Mouse (Mus musculus): Measurements from ENCODE around the gene Cited2. TPM values are rescaled to one million over a fixed set of nuclear protein-coding genes. Genes with fewer than 3 reads are reported as not detected.

Cited2 gene
- polyA plus RNA-seq, 1 experiment from 2014 or later: 48.3 TPM

DNA sequence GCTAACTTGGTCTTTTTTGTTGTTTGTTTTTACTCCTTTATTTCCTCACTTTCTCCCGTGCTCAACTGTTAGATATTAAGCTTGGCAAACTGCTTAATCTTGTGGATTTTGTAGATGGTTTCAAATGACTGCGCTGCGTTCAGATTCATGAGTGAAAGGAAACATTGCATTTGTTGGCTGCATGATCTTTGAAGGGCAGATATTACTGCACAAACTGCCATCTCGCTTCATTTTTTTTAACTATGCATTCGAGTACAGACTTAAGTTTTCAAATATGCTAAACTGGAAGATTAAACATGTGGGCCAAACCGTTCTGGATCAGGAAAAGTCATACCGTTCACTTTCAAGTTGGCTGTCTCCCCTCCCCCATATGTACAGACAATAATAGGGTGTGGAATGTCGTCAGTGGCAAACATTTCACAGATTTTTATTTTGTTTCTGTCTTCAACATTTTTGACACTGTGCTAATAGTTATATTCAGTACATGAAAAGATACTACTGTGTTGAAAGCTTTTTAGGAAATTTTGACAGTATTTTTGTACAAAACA, 2.1 kb downstream of the Cited2 start:
- Histone ChIP-seq H3K27me3 (no peaks in the 10 kb centered on the region), H3K9me3 (replicated peaks) (no peaks in the 10 kb centered on the region), H3K9ac (no peak overlapping the region), H3K4me3 (replicated peaks) (peak overlapping the region; percentile 90), H3K36me3 (no peaks in the 10 kb centered on the region), H3K4me1 (peaks cover 17% of the 10 kb centered on the region), H3K27ac (replicated peaks) (no peak overlapping the region), H3K4me2 (replicated peaks) (peak overlapping the region; percentile 75)
- 9% methylated on average over 8 of the region's 8 CpGs for WGBS
- ATAC-seq (ENCODE audit: insufficient number of reproducible peaks, low FRiP score, low TSS enrichment, low read depth): no peak

DNA sequence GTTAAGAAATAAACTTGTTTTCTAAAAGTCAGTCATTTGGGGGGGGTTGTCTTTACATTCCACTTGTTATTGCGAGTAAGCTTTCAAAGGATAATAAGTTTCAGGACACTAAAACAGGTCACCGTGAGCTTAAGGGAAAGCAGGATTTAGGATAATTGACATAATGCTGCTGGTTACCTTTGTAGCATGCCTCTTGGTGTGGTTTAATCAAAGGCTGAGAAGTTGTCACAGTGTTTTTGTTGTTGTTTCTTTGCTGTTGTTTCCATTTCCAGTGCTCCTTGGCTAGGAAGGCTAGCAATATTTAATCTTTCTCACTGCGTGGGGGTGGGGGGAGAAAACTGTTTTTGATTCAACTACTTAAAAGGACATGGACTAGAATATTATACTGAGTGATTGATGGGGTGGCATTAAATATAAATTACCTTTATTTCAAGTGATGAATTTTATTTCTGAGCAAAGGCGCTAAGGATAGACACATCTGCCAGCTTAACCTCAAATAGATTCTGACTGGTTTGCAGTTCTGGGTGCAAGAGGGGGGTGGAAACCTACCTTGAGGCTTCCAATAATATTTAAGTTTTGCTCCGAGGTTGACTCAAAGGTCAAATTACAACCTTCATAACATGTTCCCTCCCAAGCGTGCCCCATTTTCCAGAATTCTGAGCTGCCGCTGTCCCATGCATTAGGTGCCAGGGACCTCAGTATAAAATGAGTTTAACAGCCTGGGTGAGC, 2.8 kb downstream of the Cited2 start:
- no peaks in the 10 kb centered on the region for H3K27me3 ChIP-seq
- H3K9ac ChIP-seq: no peak overlapping the region
- 44% methylated on average over 7 of the region's 7 CpGs for WGBS
- no peaks in the 10 kb centered on the region for H3K9me3 ChIP-seq (replicated peaks)
- H3K4me2 ChIP-seq (replicated peaks): peak overlapping the region; percentile 34
- peak overlapping the region; percentile 15 for H3K4me3 ChIP-seq (replicated peaks)
- ATAC-seq (ENCODE audit: insufficient number of reproducible peaks, low FRiP score, low TSS enrichment, low read depth): no peak
- no peak overlapping the region for H3K27ac ChIP-seq (replicated peaks)
- peaks cover 17% of the 10 kb centered on the region for H3K4me1 ChIP-seq
- no peaks in the 10 kb centered on the region for H3K36me3 ChIP-seq

DNA sequence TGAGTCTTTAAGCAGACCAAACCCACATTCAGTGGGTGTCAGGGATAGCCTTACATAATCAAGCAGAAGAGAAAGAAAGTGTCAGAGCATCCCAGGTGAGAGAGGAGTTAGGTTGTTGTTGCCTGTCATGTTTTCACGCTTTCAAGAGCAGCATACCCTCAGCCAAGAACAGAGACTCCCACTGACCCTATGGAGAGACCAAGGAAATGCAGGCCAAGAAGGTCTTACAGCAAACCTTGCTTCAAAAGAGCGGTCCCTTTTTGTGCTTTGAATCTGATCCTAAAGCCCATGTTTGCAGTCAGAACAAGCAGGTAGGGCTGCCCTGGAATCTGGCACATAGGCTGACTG, 3.3 kb downstream of the Cited2 start:
- WGBS: 60% methylated on average over 2 of the region's 2 CpGs
- H3K9ac ChIP-seq: no peak overlapping the region
- peak overlapping the region; percentile 15; the same call in 1 of the 2 replicates for H3K4me3 ChIP-seq (replicated peaks)

DNA sequence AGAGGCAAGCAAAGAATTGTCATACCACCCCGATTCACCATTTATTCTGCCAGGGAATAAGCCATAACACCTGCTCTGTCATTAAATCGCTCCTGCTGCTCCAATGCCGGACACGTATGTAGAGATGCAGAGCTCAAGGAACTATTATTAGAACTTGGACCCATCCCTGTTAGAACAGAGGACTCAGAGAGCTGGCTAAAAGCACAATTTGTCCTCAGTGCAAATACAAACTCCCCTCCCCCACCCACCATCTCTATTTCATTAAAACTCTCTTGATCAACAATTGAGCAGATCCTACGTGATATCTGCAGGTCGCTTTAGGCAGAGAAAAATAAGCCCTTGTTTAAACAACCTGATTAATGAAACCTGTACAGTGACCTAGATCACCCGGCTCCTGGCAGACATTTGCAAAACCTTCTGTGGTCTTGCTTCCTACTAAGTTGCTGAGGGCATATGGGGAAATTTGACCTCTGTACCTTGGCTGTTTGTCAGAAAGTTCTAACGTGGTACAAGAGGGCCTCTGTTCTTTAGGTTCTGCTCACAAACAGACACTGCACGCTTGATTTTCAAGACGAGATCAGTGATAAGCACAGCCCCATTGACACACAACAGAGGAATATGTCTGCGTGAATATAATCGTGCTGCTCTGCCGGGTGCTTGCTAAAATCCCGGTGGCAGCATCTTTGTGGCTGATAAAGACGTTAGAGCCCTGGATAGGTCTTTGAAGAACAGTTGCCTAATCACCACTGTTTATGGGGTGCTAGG, 4.3 kb downstream of the Cited2 start:
- H3K4me1 ChIP-seq: peaks cover 17% of the 10 kb centered on the region
- H3K27ac ChIP-seq (replicated peaks): 0 out of 2 replicates have a peak overlapping the region, but pooled peaks have one; percentile 8
- peak overlapping the region; percentile 34 for H3K4me2 ChIP-seq (replicated peaks)
- 11% methylated on average over 15 of the region's 15 CpGs for WGBS
- no peak overlapping the region for H3K4me3 ChIP-seq (replicated peaks)
- H3K27me3 ChIP-seq: no peaks in the 10 kb centered on the region
- ATAC-seq (ENCODE audit: insufficient number of reproducible peaks, low FRiP score, low TSS enrichment, low read depth): no peak
- H3K36me3 ChIP-seq: no peaks in the 10 kb centered on the region
- H3K9me3 ChIP-seq (replicated peaks): no peaks in the 10 kb centered on the region
- no peak overlapping the region for H3K9ac ChIP-seq

More for the DNA sequence above, 3.3 kb downstream of the Cited2 start:
- Histone ChIP-seq H3K9me3 (replicated peaks) (no peaks in the 10 kb centered on the region), H3K4me1 (peaks cover 17% of the 10 kb centered on the region), H3K4me2 (replicated peaks) (peak overlapping the region; percentile 34), H3K27ac (replicated peaks) (no peak overlapping the region), H3K27me3 (no peaks in the 10 kb centered on the region), H3K36me3 (no peaks in the 10 kb centered on the region)
- no peak for ATAC-seq (ENCODE audit: insufficient number of reproducible peaks, low FRiP score, low TSS enrichment, low read depth)

DNA sequence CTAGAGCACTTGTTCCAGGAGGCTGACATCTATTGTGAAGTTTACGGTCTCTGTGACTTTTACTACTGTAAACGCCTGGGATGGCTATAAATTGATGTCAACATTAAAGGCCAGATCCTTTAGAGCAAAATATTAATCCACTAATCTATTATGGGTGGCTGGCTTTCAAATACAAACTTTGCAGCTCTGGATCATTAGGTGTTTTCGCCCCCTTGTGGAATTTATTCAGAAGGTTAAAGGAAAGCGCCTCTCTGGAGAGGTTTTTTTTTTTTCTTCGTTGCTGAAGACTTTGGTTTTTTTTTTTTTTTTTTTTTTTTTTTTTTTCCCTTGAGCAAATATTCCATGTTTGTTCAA, 4.9 kb downstream of the Cited2 start:
- Histone ChIP-seq H3K9ac (no peak overlapping the region), H3K27me3 (no peaks in the 10 kb centered on the region), H3K4me3 (replicated peaks) (no peak overlapping the region), H3K4me1 (peaks cover 17% of the 10 kb centered on the region), H3K4me2 (replicated peaks) (peak overlapping the region; percentile 34), H3K9me3 (replicated peaks) (no peaks in the 10 kb centered on the region), H3K36me3 (no peaks in the 10 kb centered on the region), H3K27ac (replicated peaks) (0 out of 2 replicates have a peak overlapping the region, but pooled peaks have one; percentile 8)
- ATAC-seq (ENCODE audit: insufficient number of reproducible peaks, low FRiP score, low TSS enrichment, low read depth): no peak
- WGBS: 7% methylated on average over 5 of the region's 5 CpGs

DNA sequence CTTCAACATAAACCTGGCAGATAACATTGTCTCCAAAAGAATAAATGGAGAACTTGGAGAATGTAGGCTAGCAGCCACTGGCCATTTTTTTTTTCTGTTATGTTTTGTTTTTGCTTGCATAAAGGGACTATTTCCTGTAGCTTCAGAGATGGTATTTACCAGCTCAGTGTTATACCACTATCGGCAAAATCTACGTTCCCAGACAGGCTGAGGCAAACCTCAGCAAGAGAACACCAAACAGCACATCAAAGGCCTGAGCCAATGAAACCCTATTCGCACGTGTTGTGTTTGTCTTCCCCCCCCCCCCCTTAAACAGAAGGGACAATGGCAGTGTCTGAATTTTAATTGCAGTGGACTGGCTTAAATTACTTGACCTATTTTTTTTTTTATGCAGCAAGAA, 5.7 kb downstream of the Cited2 start:
- Histone ChIP-seq H3K27ac (replicated peaks) (no peak overlapping the region), H3K27me3 (no peaks in the 10 kb centered on the region), H3K4me1 (peaks cover 17% of the 10 kb centered on the region), H3K4me2 (replicated peaks) (no peak overlapping the region), H3K9me3 (replicated peaks) (no peaks in the 10 kb centered on the region), H3K4me3 (replicated peaks) (no peak overlapping the region), H3K9ac (no peak overlapping the region), H3K36me3 (no peaks in the 10 kb centered on the region)
- ATAC-seq (ENCODE audit: insufficient number of reproducible peaks, low FRiP score, low TSS enrichment, low read depth): no peak
- 25% methylated on average over 4 of the region's 4 CpGs for WGBS

DNA sequence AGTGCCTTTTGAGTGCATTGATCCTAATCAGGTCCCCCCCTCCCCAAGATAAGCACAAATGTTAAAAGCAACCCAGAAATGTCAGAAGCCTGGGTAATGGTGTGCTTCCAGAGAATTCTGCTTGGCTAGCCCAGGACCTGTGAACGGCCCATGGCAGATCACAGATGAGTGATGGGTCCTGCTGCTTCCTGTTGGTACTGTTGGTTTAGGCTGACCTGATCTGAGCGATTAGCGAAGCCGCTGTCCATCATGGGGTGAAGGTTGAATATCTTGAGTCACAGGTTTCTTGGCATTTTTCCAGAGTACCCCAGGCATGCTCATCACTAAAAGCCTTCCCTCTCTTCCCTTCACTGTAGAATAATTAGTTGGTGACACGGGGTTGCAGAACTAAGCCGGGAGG, 6.5 kb downstream of the Cited2 start:
- H3K9me3 ChIP-seq (replicated peaks): no peaks in the 10 kb centered on the region
- H3K4me2 ChIP-seq (replicated peaks): no peak overlapping the region
- 66% methylated on average over 6 of the region's 6 CpGs for WGBS
- H3K36me3 ChIP-seq: no peaks in the 10 kb centered on the region
- ATAC-seq (ENCODE audit: insufficient number of reproducible peaks, low FRiP score, low TSS enrichment, low read depth): no peak
- no peaks in the 10 kb centered on the region for H3K27me3 ChIP-seq
- H3K27ac ChIP-seq (replicated peaks): no peak overlapping the region
- no peak overlapping the region for H3K9ac ChIP-seq
- H3K4me3 ChIP-seq (replicated peaks): no peak overlapping the region
- H3K4me1 ChIP-seq: peaks cover 17% of the 10 kb centered on the region

DNA sequence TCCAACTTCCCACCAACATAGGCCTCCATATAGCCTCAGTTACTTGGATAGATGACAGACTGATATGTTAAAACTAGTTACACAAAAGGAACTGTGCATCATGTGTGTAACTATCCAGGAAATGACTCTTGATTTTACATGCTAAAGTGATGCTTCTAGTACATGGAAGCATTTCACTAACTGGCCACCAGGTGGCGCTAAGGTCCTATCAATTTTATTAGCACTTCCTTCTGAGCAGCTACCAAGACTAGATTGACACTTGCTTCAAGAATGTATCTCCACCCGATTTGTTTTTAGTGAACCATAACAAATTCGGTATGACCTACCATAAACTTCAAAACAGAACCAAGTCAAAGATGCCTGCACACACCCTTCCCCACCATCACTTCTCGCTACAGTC, 10.0 kb downstream of the Cited2 start:
- no peak overlapping the region for H3K27ac ChIP-seq (replicated peaks)
- no peaks in the 10 kb centered on the region for H3K36me3 ChIP-seq
- no peaks in the 10 kb centered on the region for H3K9me3 ChIP-seq (replicated peaks)
- H3K27me3 ChIP-seq: no peaks in the 10 kb centered on the region
- ATAC-seq (ENCODE audit: insufficient number of reproducible peaks, low FRiP score, low TSS enrichment, low read depth): no peak
- WGBS: 16% methylated on average over 4 of the region's 4 CpGs
- H3K9ac ChIP-seq: no peak overlapping the region
- no peak overlapping the region for H3K4me3 ChIP-seq (replicated peaks)
- no peak overlapping the region for H3K4me2 ChIP-seq (replicated peaks)
- H3K4me1 ChIP-seq: no peaks in the 10 kb centered on the region

DNA sequence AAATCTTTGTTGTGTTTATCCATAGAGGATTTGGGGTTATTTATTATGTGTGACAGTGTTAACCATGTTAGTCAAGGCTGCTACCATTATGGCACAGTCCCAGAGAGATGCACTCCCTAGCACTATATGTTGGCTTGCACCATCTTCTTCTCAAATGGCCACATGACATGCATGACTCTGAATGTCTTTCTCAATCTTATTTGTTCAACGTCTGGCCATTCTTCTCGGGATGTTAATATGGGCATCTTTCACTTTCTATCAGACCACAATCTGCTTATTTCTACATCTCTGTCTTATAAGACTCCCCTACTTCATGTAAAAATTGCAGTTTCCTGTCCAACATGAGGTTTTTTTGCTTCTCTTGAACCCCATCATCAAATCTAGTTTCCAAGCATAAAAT, 19.6 kb downstream of the Cited2 start:
- ATAC-seq (ENCODE audit: insufficient number of reproducible peaks, low FRiP score, low TSS enrichment, low read depth): no peak
- no peak overlapping the region for H3K4me2 ChIP-seq (replicated peaks)
- H3K4me3 ChIP-seq (replicated peaks): no peak overlapping the region
- H3K27me3 ChIP-seq: no peaks in the 10 kb centered on the region
- no peak overlapping the region for H3K27ac ChIP-seq (replicated peaks)
- no peak overlapping the region for H3K9ac ChIP-seq
- H3K4me1 ChIP-seq: no peaks in the 10 kb centered on the region
- WGBS: 88% methylated on average over 2 of the region's 2 CpGs
- no peaks in the 10 kb centered on the region for H3K36me3 ChIP-seq
- no peaks in the 10 kb centered on the region for H3K9me3 ChIP-seq (replicated peaks)

DNA sequence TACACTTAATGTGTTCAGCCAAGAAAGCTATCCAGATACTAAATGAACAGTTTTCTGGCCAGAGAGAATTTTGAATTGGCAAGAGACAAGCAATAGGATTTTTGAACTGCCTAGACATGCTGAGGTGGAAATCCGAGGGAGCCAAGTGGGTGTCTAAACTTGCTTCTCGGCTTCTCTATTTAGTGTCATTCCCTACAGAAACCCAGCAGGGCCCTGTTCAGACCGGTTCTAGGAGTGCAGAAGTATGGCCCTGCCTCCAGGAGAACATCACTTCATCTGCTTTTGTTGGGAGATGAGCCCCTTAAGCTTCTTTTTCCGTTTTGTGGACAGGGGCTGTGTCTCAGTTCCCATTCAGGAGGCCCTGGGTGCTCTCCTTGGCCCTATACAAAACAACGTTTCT, 29.5 kb downstream of the Cited2 start:
- Histone ChIP-seq H3K9me3 (replicated peaks) (0 out of 2 replicates have a peak, but pooled peaks cover 6% of the 10 kb centered on the region), H3K36me3 (no peaks in the 10 kb centered on the region), H3K27me3 (no peaks in the 10 kb centered on the region), H3K4me3 (replicated peaks) (no peak overlapping the region), H3K4me2 (replicated peaks) (no peak overlapping the region), H3K27ac (replicated peaks) (peak overlapping the region; percentile 52; the same call in 1 of the 2 replicates), H3K4me1 (no peaks in the 10 kb centered on the region), H3K9ac (no peak overlapping the region)
- ATAC-seq (ENCODE audit: insufficient number of reproducible peaks, low FRiP score, low TSS enrichment, low read depth): no peak
- WGBS: 61% methylated on average over 5 of the region's 5 CpGs

DNA sequence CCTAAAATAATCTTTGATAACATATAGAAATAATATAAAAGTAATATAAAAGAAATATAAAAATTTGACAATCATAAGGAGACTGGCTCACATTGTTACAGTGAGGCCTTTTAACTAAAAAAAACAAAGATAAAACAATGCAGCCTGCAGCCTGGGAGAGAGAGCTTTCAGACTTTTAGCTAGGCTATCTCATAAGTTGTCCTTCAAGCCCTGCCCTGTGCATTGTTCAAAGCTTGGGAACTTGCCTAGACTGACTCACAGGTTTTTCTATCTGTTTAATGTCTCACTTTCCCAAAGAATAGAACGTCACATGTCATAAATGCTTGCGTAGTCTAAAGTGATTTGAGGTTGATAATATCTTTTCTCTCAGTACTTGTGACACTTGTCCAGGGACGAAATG, 36.8 kb downstream of the Cited2 start:
- 78% methylated on average over 3 of the region's 3 CpGs for WGBS
- Histone ChIP-seq H3K9me3 (replicated peaks) (0 out of 2 replicates have a peak, but pooled peaks cover 6% of the 10 kb centered on the region), H3K4me1 (no peaks in the 10 kb centered on the region), H3K4me3 (replicated peaks) (no peak overlapping the region), H3K27me3 (no peaks in the 10 kb centered on the region), H3K4me2 (replicated peaks) (no peak overlapping the region), H3K36me3 (no peaks in the 10 kb centered on the region), H3K27ac (replicated peaks) (no peak overlapping the region), H3K9ac (no peak overlapping the region)
- no peak for ATAC-seq (ENCODE audit: insufficient number of reproducible peaks, low FRiP score, low TSS enrichment, low read depth)

Data from embryonic facial prominence, embryonic 15.5 days (tissue).